Mouse (Mus musculus): ENCODE results near the gene 1110032A03Rik.

Gene 1110032A03Rik

DNA sequence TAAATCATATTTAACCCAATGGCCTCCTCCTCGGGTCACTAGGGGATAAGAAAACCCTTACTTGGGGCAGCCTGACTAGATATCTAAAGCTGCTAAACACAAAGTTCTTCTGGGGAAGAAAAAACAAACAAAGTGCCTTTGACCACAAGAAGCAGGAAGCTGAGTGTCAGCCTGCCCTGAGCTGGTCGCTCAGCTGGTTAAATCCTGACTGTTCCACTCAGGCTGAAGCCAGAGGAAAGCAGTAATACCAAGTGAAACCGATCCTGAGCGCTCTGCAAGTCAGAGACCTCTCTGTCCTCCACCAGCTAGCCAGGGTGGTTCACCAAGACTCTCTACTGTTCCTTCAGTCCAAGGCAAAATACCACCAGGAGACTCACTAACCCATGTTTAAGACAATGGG, 45.7 kb downstream of the 1110032A03Rik start:
- no peak for DNase-seq (ENCODE audit: low spot score)

DNA sequence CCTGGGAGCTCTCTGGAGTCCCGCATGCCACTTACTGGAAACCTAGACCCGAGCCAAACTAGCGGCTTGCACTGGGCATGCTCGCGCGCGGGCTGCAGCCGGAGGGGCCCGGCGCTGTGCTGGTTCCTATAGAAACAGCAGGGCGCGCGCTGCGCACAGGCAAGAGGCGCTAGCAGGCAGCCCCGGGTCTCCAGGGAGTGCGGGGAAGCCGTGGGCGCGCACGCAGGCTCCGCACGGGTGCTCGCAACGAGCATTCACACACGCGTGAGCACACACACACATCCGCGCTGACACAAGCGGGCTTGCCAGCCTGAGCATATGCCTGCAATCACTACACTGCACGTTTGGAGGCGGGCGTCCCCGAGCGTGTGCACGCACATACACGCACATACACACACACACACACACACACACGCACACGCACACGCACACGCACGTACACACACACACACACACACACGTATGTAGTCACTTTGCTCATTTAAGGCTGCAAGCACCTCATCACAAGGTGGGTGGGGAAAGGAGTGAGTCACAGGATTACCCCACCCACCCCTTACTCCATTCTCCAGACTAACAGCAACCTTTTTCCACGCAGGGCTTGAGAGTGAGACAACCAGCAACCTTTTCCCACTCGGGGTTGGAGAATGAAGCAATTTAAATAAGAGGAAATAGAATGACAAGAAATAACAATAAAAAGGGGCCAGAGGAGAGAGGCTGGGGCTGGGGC, 47.2 kb downstream of the 1110032A03Rik start:
- peak; percentile 59 for DNase-seq (ENCODE audit: low spot score)

DNA sequence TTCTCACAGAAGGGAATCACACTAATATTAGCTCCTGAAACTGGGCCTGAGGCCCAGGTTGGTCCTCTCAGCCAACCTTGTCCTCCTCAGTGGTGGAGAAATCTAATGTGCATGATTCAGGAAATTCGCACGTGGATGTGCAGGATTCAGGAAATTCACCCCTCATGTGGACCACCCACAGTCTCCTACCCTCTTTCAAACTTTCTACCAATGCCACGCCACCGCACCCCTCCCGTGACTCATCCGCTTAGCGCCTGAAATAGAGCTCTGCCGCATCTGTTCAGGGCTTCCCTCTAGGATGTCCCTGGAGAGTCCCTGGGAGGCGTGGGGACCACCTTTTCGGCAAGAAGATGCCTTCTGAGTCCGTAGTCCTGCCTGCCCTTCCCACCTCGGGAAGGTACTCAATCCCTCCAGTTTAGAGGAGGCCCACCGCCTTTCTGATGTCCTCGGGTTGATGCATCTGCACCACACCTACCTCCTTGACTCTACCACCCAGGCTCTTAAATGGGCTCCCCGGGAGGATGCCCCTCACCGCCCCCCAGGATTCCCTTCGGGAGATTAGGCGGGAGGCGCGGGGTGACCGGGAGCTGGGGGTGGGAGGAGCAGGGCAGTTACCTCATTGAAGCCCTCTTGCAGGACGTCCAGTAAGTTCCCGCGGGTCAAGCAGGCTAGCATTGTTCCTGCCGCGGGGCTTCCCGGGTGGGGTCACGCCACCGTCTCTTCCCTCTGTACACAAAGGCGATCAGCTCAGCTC, 48.0 kb downstream of the 1110032A03Rik start:
- no peak for DNase-seq (ENCODE audit: low spot score)

DNA sequence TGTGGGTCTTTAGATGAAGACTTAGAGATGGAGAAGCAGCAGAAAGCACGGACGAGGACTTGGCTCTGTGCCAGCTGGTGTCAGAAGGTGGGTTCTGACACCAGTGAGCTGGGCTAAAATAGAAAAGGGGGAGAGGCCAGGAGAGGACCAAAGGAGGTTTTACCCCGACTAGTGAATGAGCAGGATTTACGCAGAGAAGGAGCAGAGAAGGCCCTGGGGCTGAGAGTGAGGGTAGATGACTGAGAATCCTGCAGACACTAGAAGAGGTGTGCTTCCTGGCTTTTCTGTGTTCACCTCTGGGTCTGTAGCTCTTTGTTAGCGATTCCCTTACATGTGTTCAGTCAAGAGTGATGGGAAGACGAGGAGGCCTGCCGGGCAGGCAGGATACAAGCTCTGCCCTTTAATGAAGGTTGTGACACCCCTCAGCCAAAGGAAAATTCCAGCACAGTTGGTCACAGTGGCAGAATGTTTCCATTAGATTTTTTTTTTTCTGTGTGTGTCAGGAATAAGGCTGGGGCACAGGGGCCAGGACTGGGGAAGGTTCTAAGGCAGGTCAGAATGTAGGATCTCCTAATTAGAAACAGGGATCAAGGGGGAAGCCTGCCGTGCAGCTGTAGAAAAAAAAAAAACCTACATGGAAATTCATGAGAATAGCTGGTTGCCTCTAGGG, 49.3 kb downstream of the 1110032A03Rik start:
- DNase-seq (ENCODE audit: low spot score) = no peak

DNA sequence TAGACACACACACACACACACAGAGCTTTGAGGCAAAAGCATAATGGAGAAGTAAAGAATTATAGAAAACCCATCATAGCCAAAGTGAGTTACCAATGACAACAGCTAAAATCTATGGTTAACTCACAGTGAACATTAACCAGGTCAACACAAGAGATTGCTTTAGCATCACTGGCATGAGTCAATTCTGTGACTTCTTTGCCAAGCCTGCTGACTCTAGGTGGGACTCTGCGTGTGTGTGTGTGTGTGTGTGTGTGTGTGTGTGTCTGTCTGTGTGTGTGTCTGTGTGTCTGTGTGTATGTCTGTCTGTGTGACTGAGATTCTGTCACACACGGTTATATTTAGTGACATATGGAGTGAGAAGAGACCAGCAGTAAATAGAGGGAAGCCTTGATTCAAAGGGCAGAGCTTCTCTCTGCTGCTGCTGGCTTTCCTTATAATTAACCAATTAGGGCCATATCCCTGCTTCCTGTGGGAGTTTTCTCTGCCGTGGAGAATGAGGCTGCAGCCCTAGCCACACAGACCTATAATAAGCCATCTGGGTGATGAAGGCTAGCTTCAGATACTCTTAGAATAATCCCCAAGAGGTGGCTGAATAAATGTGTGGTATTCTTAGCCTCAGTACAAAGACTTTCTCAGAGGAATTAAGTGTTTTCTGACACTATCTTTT, 50.5 kb downstream of the 1110032A03Rik start:
- no peak for DNase-seq (ENCODE audit: low spot score)

DNA sequence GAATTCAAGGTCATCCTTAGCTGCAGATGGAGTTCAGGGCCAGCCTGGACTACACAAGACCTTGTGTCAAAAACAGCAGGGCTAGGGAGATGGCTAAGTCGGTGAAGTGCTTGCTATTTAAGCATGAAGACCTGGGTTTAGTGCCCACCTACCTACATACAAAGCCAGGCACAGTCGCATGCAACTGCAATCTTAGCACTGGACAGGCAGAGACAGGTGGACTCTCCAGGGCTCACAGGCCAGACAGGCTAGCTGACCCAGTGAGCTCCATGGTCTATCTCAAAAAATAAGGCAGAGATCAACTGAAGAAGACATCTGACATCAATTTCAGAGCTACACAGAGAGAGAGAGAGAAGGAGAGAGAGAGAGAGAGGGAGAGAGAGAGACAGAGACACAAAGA, 51.2 kb downstream of the 1110032A03Rik start:
- no peak for DNase-seq (ENCODE audit: low spot score)

DNA sequence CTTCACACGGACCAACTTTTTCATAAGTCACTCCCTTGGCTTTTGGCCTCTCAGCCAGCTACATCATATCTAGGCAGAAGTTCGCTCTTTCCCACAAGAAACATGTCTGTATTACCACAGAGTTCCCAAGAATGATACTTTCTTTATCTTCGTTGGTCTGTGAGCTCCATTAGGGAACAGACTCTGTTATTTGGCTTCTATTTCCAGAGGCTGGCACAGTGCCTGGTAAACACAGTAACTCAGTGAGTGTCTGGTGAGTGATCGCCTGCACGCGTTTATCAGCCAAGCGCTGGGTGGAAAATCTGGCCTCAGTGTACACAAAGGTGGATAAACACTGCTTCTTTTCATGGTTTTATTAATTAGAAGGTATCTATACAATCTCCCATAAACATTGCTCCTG, 51.9 kb downstream of the 1110032A03Rik start:
- DNase-seq (ENCODE audit: low spot score) = peak; percentile 55

DNA sequence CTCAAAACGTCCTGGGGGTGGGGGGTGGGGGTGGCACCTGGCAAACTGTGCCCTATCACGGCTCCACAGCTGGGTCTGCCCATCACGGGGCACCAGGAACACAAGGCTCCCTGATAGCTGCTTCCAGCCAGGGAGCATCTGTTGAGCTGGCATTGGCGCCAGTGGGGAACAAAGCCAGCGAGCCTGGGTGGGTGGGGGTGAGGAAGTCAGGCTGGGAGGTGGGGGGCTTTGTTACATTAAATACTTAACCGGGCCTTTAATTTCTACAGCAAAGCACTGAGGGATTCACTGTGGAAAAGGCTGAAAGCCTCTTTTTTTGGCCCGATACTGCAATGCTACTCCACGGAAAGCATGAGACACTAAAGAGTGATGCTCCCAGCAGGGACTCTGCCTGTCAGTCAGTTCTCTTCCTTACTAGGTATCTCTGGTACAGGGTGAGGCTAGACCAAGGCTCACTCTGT, 52.8 kb downstream of the 1110032A03Rik start:
- DNase-seq (ENCODE audit: low spot score) = no peak

DNA sequence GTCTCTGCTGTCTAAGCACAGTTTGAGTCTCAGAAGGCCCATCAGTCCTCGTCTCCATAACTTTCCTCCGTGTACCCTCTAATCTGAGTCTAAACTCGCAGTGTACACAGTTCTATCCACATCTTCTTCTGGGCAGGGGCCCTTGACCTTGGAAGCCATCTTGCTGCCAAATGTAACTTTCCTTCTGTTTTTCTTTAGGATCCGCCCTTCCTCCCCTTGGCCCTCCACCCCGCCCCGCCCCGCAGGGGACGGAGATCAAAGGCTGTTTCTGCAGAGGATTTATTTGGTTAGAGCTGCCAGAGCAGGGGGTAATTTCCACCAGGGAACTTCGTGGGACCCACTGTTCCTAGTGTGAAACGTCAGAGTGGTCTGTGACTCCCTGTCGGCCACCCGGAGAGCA, 54.3 kb downstream of the 1110032A03Rik start:
- no peak for DNase-seq (ENCODE audit: low spot score)

DNA sequence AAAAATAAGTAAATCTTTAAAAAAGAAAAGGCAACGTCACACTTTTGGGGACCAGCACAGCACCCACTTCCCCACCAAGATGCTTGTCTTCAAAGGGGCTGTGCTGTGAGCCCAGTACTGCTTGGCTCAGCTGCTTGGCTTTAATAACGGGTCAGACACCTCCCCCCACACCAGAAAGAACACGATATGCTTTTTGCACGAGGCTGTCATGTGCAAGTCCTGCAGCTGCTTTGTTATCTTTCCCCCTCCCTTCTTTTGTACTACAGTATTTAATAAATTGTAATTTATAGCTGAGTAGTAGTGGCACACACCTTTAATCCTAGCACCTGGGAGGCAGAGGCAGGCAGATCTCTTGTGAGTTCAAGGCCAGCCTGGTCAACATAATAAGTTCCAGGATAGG, 56.4 kb downstream of the 1110032A03Rik start:
- no peak for DNase-seq (ENCODE audit: low spot score)

DNA sequence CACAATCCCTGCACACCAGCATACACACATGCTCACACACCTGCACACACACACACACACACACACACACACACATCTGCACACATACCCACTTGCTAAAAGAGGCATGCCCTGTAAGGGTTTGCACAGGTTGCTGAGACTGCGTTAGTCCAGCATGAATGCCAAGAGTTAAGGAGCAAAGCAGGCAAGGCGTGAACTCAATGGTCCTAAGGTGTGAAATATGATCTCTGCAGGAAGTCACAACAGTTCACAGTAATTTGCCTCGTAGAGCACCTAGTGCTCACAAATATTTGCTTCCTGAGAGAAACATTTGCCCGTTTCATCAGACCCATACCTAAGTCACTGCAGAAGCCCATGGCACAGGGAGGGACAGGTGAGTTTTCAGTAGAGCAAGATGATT, 61.1 kb downstream of the 1110032A03Rik start:
- DNase-seq (ENCODE audit: low spot score) = no peak
